Mouse (Mus musculus): ENCODE results near the gene Tead1. TPM values are rescaled to one million over a fixed set of nuclear protein-coding genes. Genes with fewer than 3 reads are reported as not detected.

The Tead1 gene
- polyA plus RNA-seq, 1 experiment = 2.1 TPM

- no peak for TF ChIP-seq POLR2A (IDR thresholded peaks at IDR 0.05; ENCODE audit: control insufficient read depth, low read depth, low read length)
- TF ChIP-seq CTCF (IDR thresholded peaks at IDR 0.05; ENCODE audit: control insufficient read depth, insufficient read depth, insufficient replicate concordance, low read depth, low read length) = no peak
- Histone ChIP-seq H3K27me3 (ENCODE audit: control insufficient read depth, insufficient read depth, low read length) (no peaks in the 10 kb centered on the region), H3K27ac (ENCODE audit: control insufficient read depth, insufficient read depth, low read depth, low read length) (no peak overlapping the region), H3K4me3 (ENCODE audit: control insufficient read depth, low read depth, low read length) (no peak overlapping the region), H3K4me1 (ENCODE audit: control insufficient read depth, insufficient read depth, low read length) (peaks cover 3% of the 10 kb centered on the region; the same call in 1 of the 2 replicates), H3K36me3 (ENCODE audit: control insufficient read depth, insufficient read depth, low read length) (no peaks in the 10 kb centered on the region)
These were observed 60.1 kb downstream of the Tead1 start for GRCm38 (mm10) chr7:112739174-112739573.

- TF ChIP-seq CTCF (IDR thresholded peaks at IDR 0.05; ENCODE audit: control insufficient read depth, insufficient read depth, insufficient replicate concordance, low read depth, low read length) = no peak
- TF ChIP-seq POLR2A (IDR thresholded peaks at IDR 0.05; ENCODE audit: control insufficient read depth, low read depth, low read length) = no peak
- Histone ChIP-seq H3K36me3 (ENCODE audit: control insufficient read depth, insufficient read depth, low read length) (no peaks in the 10 kb centered on the region), H3K4me3 (ENCODE audit: control insufficient read depth, low read depth, low read length) (no peak overlapping the region), H3K27ac (ENCODE audit: control insufficient read depth, insufficient read depth, low read depth, low read length) (no peak overlapping the region), H3K27me3 (ENCODE audit: control insufficient read depth, insufficient read depth, low read length) (no peaks in the 10 kb centered on the region), H3K4me1 (ENCODE audit: control insufficient read depth, insufficient read depth, low read length) (peaks cover 3% of the 10 kb centered on the region; the same call in 1 of the 2 replicates)
These were observed 62.7 kb downstream of the Tead1 start for GRCm38 (mm10) chr7:112741790-112742189.

GRCm38 (mm10) chr7:112743063-112743462, 63.9 kb downstream of the Tead1 start:
- H3K4me3 ChIP-seq (ENCODE audit: control insufficient read depth, low read depth, low read length) = no peak overlapping the region
- peaks cover 3% of the 10 kb centered on the region; the same call in 1 of the 2 replicates for H3K4me1 ChIP-seq (ENCODE audit: control insufficient read depth, insufficient read depth, low read length)
- TF ChIP-seq POLR2A (IDR thresholded peaks at IDR 0.05; ENCODE audit: control insufficient read depth, low read depth, low read length) = no peak
- no peak for TF ChIP-seq CTCF (IDR thresholded peaks at IDR 0.05; ENCODE audit: control insufficient read depth, insufficient read depth, insufficient replicate concordance, low read depth, low read length)
- no peak overlapping the region for H3K27ac ChIP-seq (ENCODE audit: control insufficient read depth, insufficient read depth, low read depth, low read length)
- no peaks in the 10 kb centered on the region for H3K27me3 ChIP-seq (ENCODE audit: control insufficient read depth, insufficient read depth, low read length)
- H3K36me3 ChIP-seq (ENCODE audit: control insufficient read depth, insufficient read depth, low read length) = no peaks in the 10 kb centered on the region

GRCm38 (mm10) chr7:112743621-112744395, 64.7 kb downstream of the Tead1 start:
- Histone ChIP-seq H3K27me3 (ENCODE audit: control insufficient read depth, insufficient read depth, low read length) (no peaks in the 10 kb centered on the region), H3K27ac (ENCODE audit: control insufficient read depth, insufficient read depth, low read depth, low read length) (no peak overlapping the region), H3K4me3 (ENCODE audit: control insufficient read depth, low read depth, low read length) (no peak overlapping the region), H3K4me1 (ENCODE audit: control insufficient read depth, insufficient read depth, low read length) (peaks cover 3% of the 10 kb centered on the region; the same call in 1 of the 2 replicates), H3K36me3 (ENCODE audit: control insufficient read depth, insufficient read depth, low read length) (no peaks in the 10 kb centered on the region)
- no peak for TF ChIP-seq POLR2A (IDR thresholded peaks at IDR 0.05; ENCODE audit: control insufficient read depth, low read depth, low read length)
- TF ChIP-seq CTCF (IDR thresholded peaks at IDR 0.05; ENCODE audit: control insufficient read depth, insufficient read depth, insufficient replicate concordance, low read depth, low read length) = no peak

- Histone ChIP-seq H3K4me1 (ENCODE audit: control insufficient read depth, insufficient read depth, low read length) (peaks cover 3% of the 10 kb centered on the region; the same call in 1 of the 2 replicates), H3K36me3 (ENCODE audit: control insufficient read depth, insufficient read depth, low read length) (no peaks in the 10 kb centered on the region), H3K27ac (ENCODE audit: control insufficient read depth, insufficient read depth, low read depth, low read length) (no peak overlapping the region), H3K27me3 (ENCODE audit: control insufficient read depth, insufficient read depth, low read length) (no peaks in the 10 kb centered on the region), H3K4me3 (ENCODE audit: control insufficient read depth, low read depth, low read length) (no peak overlapping the region)
- no peak for TF ChIP-seq POLR2A (IDR thresholded peaks at IDR 0.05; ENCODE audit: control insufficient read depth, low read depth, low read length)
- TF ChIP-seq CTCF (IDR thresholded peaks at IDR 0.05; ENCODE audit: control insufficient read depth, insufficient read depth, insufficient replicate concordance, low read depth, low read length) = no peak
These were observed 68.1 kb downstream of the Tead1 start for GRCm38 (mm10) chr7:112747187-112747586.

- Histone ChIP-seq H3K4me3 (ENCODE audit: control insufficient read depth, low read depth, low read length) (no peak overlapping the region), H3K4me1 (ENCODE audit: control insufficient read depth, insufficient read depth, low read length) (peaks cover 3% of the 10 kb centered on the region; the same call in 1 of the 2 replicates), H3K36me3 (ENCODE audit: control insufficient read depth, insufficient read depth, low read length) (no peaks in the 10 kb centered on the region), H3K27ac (ENCODE audit: control insufficient read depth, insufficient read depth, low read depth, low read length) (no peak overlapping the region), H3K27me3 (ENCODE audit: control insufficient read depth, insufficient read depth, low read length) (no peaks in the 10 kb centered on the region)
- TF ChIP-seq POLR2A (IDR thresholded peaks at IDR 0.05; ENCODE audit: control insufficient read depth, low read depth, low read length) (no peak), CTCF (IDR thresholded peaks at IDR 0.05; ENCODE audit: control insufficient read depth, insufficient read depth, insufficient replicate concordance, low read depth, low read length) (no peak)
These were observed 68.7 kb downstream of the Tead1 start for GRCm38 (mm10) chr7:112747836-112748235.

- Histone ChIP-seq H3K4me3 (ENCODE audit: control insufficient read depth, low read depth, low read length) (no peak overlapping the region), H3K4me1 (ENCODE audit: control insufficient read depth, insufficient read depth, low read length) (peaks cover 3% of the 10 kb centered on the region; the same call in 1 of the 2 replicates), H3K27me3 (ENCODE audit: control insufficient read depth, insufficient read depth, low read length) (no peaks in the 10 kb centered on the region), H3K36me3 (ENCODE audit: control insufficient read depth, insufficient read depth, low read length) (no peaks in the 10 kb centered on the region), H3K27ac (ENCODE audit: control insufficient read depth, insufficient read depth, low read depth, low read length) (no peak overlapping the region)
- no peak for TF ChIP-seq POLR2A (IDR thresholded peaks at IDR 0.05; ENCODE audit: control insufficient read depth, low read depth, low read length)
- TF ChIP-seq CTCF (IDR thresholded peaks at IDR 0.05; ENCODE audit: control insufficient read depth, insufficient read depth, insufficient replicate concordance, low read depth, low read length) = no peak
These were observed 69.2 kb downstream of the Tead1 start for GRCm38 (mm10) chr7:112748327-112748726.

All from testis, adult 2 months (tissue).